Mouse (Mus musculus) heart, adult 2 months (tissue): ENCODE measurements around the gene Rab1a.

Source experiments
- CTCF ChIP-seq: fragments of 200-600 bp; IDR thresholded peaks from 2 replicates; pipeline ENCODE4 v1.8.1; 2022; ENCODE audit warnings: antibody characterized with exemption, mild to moderate bottlenecking, moderate library complexity
- POLR2A ChIP-seq: fragments of 200-500 bp; IDR thresholded peaks from 2 replicates; pipeline ENCODE4 v1.6.1; 2011; ENCODE audit warnings: mild to moderate bottlenecking, low read depth, low read length, control low read depth; ENCODE audit not compliant: insufficient read depth

DNA sequence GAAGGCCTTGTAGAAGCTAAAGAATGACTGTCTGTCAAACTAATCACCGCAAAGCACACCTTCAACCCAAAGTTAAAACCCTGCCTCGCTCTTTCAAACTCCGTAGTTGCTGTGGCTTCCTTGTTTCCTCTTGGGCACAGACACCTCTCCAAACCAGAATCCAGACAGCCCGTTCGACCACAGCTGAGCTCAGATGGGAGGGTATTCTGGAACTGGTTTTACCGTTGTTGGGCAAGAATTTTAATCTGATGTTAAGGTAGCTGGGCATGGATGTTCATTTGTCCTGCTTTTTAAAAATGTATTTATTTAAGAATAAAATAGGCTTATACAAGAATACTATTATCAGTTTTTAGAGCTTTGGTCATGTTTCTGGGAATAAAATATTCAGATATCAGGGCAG, 14.0 kb upstream of the Rab1a start:
- TF ChIP-seq CTCF (no peak), POLR2A (no peak)
